Mouse (Mus musculus) neural tube, embryonic 10.5 days (tissue): ENCODE data around the gene Dusp23.
A peak's percentile ranks its signal among the peaks of the same experiment; 100 is the strongest.

ENCODE experiments used
- DNase-seq: peaks from one replicate; pipeline ENCODE4 v3.0.0-alpha.2; 2017; ENCODE audit warnings: low spot score; ENCODE audit errors: extremely low spot score

Gene Dusp23

GRCm38 (mm10) chr1:172632451-172633326, at the start of gene Dusp23:
Gene Dusp23 (minus strand): TSS chr1:172632962.
- DNase-seq, result peak; percentile 97

GRCm38 (mm10) chr1:172680742-172681141, 48.0 kb upstream of the Dusp23 start:
- DNase-seq, result no peak

GRCm38 (mm10) chr1:172670716-172671115, 38.0 kb upstream of the Dusp23 start:
- no peak for DNase-seq

GRCm38 (mm10) chr1:172667597-172667996, 34.8 kb upstream of the Dusp23 start:
- DNase-seq, result no peak

- no peak for DNase-seq
Observed at GRCm38 (mm10) chr1:172665457-172665856, 32.7 kb upstream of the Dusp23 start.

- DNase-seq, result no peak
Observed at GRCm38 (mm10) chr1:172659688-172660087, 26.9 kb upstream of the Dusp23 start.

GRCm38 (mm10) chr1:172657266-172657665, 24.5 kb upstream of the Dusp23 start:
- DNase-seq, result no peak

- DNase-seq, result no peak
Observed at GRCm38 (mm10) chr1:172653900-172654299, 21.1 kb upstream of the Dusp23 start.

- DNase-seq, result no peak
Observed at GRCm38 (mm10) chr1:172652040-172652662, 19.4 kb upstream of the Dusp23 start.

GRCm38 (mm10) chr1:172651288-172651987, 18.7 kb upstream of the Dusp23 start:
- no peak for DNase-seq

GRCm38 (mm10) chr1:172650519-172651287, 17.9 kb upstream of the Dusp23 start:
- no peak for DNase-seq

- DNase-seq, result no peak
Observed at GRCm38 (mm10) chr1:172649396-172649795, 16.6 kb upstream of the Dusp23 start.

- DNase-seq, result no peak
Observed at GRCm38 (mm10) chr1:172647236-172647635, 14.5 kb upstream of the Dusp23 start.

GRCm38 (mm10) chr1:172638781-172639180, 6.0 kb upstream of the Dusp23 start:
- DNase-seq, result no peak

GRCm38 (mm10) chr1:172637801-172638200, 5.0 kb upstream of the Dusp23 start:
- no peak for DNase-seq

- no peak for DNase-seq
Observed at GRCm38 (mm10) chr1:172636266-172636665, 3.5 kb upstream of the Dusp23 start.

GRCm38 (mm10) chr1:172635258-172635657, 2.5 kb upstream of the Dusp23 start:
- DNase-seq, result no peak

GRCm38 (mm10) chr1:172634136-172634535, 1.4 kb upstream of the Dusp23 start:
- no peak for DNase-seq

GRCm38 (mm10) chr1:172631721-172632120, 1.0 kb downstream of the Dusp23 start:
- no peak for DNase-seq

GRCm38 (mm10) chr1:172629831-172630230, 2.9 kb downstream of the Dusp23 start:
- DNase-seq, result no peak

- no peak for DNase-seq
Observed at GRCm38 (mm10) chr1:172626306-172626705, 6.5 kb downstream of the Dusp23 start.
